Mouse (Mus musculus) limb, embryonic 11.5 days (tissue): ENCODE data around the gene Mcm9. TPM values are rescaled to one million over a fixed set of nuclear protein-coding genes. Genes with fewer than 3 reads are reported as not detected.
"Not testable (repeated sequence)": the region's sequence is repeated elsewhere in the genome, so short reads cannot be mapped to it uniquely, and the experiment has no call there.

Source experiments
- ATAC-seq: fragments of 200-750 bp; cut with Nextera tagmentation; 2 replicates; pipeline ENCODE4 v1.8.0; 2017; ENCODE audit warnings: low read depth; ENCODE audit not compliant: insufficient number of reproducible peaks, low FRiP score, low TSS enrichment
- DNase-seq: peaks from one replicate; pipeline ENCODE4 v3.0.0-alpha.2; 2015; ENCODE audit warnings: low spot score
- H3K27ac ChIP-seq: fragments of 300-500 bp; sonication (generic); replicated peaks from 2 replicates; pipeline ENCODE4 v1.5.1; 2014; ENCODE audit warnings: low read depth, mild to moderate bottlenecking, low read length
- H3K27me3 ChIP-seq: fragments of 300-500 bp; sonication (generic); 2 replicates; pipeline ENCODE4 v1.6.1; 2014; ENCODE audit warnings: mild to moderate bottlenecking, low read length, mixed read lengths; ENCODE audit not compliant: control insufficient read depth, insufficient read depth
- H3K36me3 ChIP-seq: fragments of 300-500 bp; sonication (generic); 2 replicates; pipeline ENCODE4 v1.6.1; 2014; ENCODE audit warnings: mild to moderate bottlenecking, low read length, moderate library complexity, mixed read lengths; ENCODE audit not compliant: control insufficient read depth, insufficient read depth
- H3K4me1 ChIP-seq: fragments of 300-500 bp; sonication (generic); 2 replicates; pipeline ENCODE4 v1.6.1; 2014; ENCODE audit warnings: low read length, mixed read lengths; ENCODE audit not compliant: control insufficient read depth, insufficient read depth
- H3K4me2 ChIP-seq: fragments of 300-500 bp; sonication (generic); 2 replicates; pipeline ENCODE4 v1.6.1; 2014; ENCODE audit warnings: low read depth, mild to moderate bottlenecking, moderate library complexity; ENCODE audit not compliant: severe bottlenecking
- H3K4me3 ChIP-seq: fragments of 300-500 bp; sonication (generic); 2 replicates; pipeline ENCODE4 v1.5.1; 2014; ENCODE audit warnings: low read depth, low read length
- H3K9ac ChIP-seq: fragments of 300-500 bp; sonication (generic); 2 replicates; pipeline ENCODE4 v1.6.1; 2014; ENCODE audit warnings: mild to moderate bottlenecking, low read length
- H3K9me3 ChIP-seq: fragments of 300-500 bp; sonication (generic); 2 replicates; pipeline ENCODE4 v1.6.1; 2016; ENCODE audit warnings: low read length; ENCODE audit not compliant: control insufficient read depth
- WGBS: fragments of 180-500 bp; shearing (Covaris S2); extraction: QIAGEN DNeasy Blood & Tissue Kit; methylation state at CpG from one replicate; pipeline ENCODE4 v1.1.7; 2014; 5-methylcytosine and 5-hydroxymethylcytosine counted together
- polyA plus RNA-seq: library from polyadenylated mRNA; unstranded; fragments of >200 nt; fragmentation: Nextera tagmentation; extraction: Ambion mirVana; gene quantifications from 2 replicates; pipeline ENCODE4 v1.2.1, GENCODE M21; 2014

The Mcm9 gene
- polyA plus RNA-seq = 16.0 and 17.1 TPM in 2 replicates

- H3K4me3 ChIP-seq = peak within 1 kb of the TSS; percentile 68
- H3K27me3 ChIP-seq, H3K4me1 ChIP-seq, DNase-seq, H3K9me3 ChIP-seq, H3K36me3 ChIP-seq, ATAC-seq: not testable (repeated sequence)
- H3K9ac ChIP-seq = peak within 1 kb of the TSS; percentile 79
- peak within 1 kb of the TSS; percentile 41; the same call in 1 of the 2 replicates for H3K4me2 ChIP-seq
- WGBS = 51% methylated on average over 10 of the region's 10 CpGs
- H3K27ac ChIP-seq = peak within 1 kb of the TSS; percentile 95
Observed at GRCm38 (mm10) chr10:53630339-53630738, at the start of gene Mcm9. TSS of gene Mcm9 (minus strand) at chr10:53630439.

- DNase-seq = no peak
- Histone ChIP-seq H3K27ac (no peak overlapping the region), H3K9ac (no peak overlapping the region), H3K27me3 (no peaks in the 10 kb centered on the region), H3K4me2 (no peak overlapping the region), H3K9me3 (no peaks in the 10 kb centered on the region), H3K36me3 (no peaks in the 10 kb centered on the region), H3K4me1 (no peaks in the 10 kb centered on the region), H3K4me3 (no peak overlapping the region)
- WGBS = 85% methylated on average over 4 of the region's 4 CpGs
- no peak for ATAC-seq
Observed at GRCm38 (mm10) chr10:53661788-53662187, 31.5 kb upstream of the Mcm9 start.

DNA sequence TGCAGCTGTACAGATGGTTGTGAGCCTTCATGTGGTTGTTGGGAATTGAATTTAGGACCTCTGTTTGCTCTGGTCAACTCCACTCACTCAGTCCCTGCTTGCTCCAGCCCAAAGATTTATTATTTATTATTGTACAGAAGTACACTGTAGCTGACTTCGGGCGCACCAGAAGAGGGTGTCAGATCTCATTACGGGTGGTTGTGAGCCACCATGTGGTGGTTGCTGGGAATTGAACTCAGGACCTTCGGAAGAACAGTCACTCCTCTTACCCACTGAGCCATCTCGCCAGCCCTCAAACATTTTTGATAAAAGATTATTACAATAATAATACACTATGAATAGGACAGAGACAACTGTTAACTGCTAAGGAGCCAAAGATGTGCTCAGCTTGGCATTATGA, 24.0 kb upstream of the Mcm9 start:
- ATAC-seq, H3K27ac ChIP-seq, H3K4me1 ChIP-seq, DNase-seq, H3K4me2 ChIP-seq, H3K36me3 ChIP-seq, H3K4me3 ChIP-seq, H3K9me3 ChIP-seq, H3K9ac ChIP-seq, H3K27me3 ChIP-seq: not testable (repeated sequence)
- WGBS = 74% methylated on average over 5 of the region's 5 CpGs

DNA sequence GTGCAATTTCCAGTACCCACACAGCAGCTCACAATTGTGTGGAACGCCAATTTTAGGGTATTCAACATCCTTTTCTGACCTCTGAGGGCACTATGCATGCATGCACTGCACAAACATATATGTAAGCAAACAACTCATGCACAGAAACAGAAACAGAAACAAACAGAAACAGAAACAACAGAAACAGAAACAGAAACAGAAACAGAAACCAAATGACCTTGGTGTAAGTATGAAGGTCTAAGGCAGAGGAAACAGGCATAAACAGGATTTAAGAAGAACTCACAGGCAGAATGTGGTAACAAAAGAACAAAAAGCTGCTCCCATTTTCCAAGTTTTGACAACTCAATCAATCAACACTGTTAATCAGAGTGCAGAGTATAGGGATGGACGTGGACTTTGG, 20.4 kb upstream of the Mcm9 start:
- Histone ChIP-seq H3K27ac (no peak overlapping the region), H3K36me3 (no peaks in the 10 kb centered on the region), H3K9me3 (no peaks in the 10 kb centered on the region), H3K27me3 (no peaks in the 10 kb centered on the region), H3K4me1 (no peaks in the 10 kb centered on the region), H3K4me3 (no peak overlapping the region), H3K4me2 (no peak overlapping the region), H3K9ac (no peak overlapping the region)
- ATAC-seq = no peak
- DNase-seq = no peak
- 79% methylated on average over 2 of the region's 2 CpGs for WGBS

DNA sequence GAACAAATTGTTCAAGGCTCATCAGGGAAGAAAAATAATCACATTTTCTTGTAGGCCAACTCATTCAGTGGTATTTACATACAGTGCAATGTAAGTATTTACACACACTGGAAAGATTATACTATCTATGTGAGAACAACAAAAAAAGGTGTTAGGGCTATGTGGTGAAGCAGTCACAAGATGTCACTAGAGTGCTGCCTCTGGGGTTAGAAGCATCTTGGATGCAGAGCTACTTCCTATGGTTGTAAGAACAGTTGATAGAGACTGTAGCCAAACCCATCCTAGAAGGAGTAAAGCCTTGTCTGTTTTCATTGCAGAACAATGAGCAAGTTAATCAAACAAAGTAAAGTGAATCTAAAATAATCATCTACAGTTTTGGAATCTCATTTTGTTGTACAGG, 11.3 kb upstream of the Mcm9 start:
- peak; percentile 33 for DNase-seq
- Histone ChIP-seq H3K9me3 (no peaks in the 10 kb centered on the region), H3K4me3 (no peak overlapping the region), H3K4me2 (no peak overlapping the region), H3K27ac (no peak overlapping the region), H3K4me1 (no peaks in the 10 kb centered on the region), H3K9ac (no peak overlapping the region), H3K36me3 (no peaks in the 10 kb centered on the region), H3K27me3 (no peaks in the 10 kb centered on the region)
- no peak for ATAC-seq

GRCm38 (mm10) chr10:53635246-53635971, 5.2 kb upstream of the Mcm9 start:
- ATAC-seq = no peak
- Histone ChIP-seq H3K27ac (no peak overlapping the region), H3K27me3 (no peaks in the 10 kb centered on the region), H3K4me3 (no peak overlapping the region), H3K9me3 (no peaks in the 10 kb centered on the region), H3K4me1 (no peaks in the 10 kb centered on the region), H3K36me3 (no peaks in the 10 kb centered on the region), H3K9ac (no peak overlapping the region), H3K4me2 (no peak overlapping the region)
- 84% methylated on average over 13 of the region's 13 CpGs for WGBS
- DNase-seq = no peak

- no peaks in the 10 kb centered on the region for H3K27me3 ChIP-seq
- no peak for DNase-seq
- no peak overlapping the region for H3K27ac ChIP-seq
- WGBS = 87% methylated on average over 10 of the region's 10 CpGs
- H3K4me1 ChIP-seq = no peaks in the 10 kb centered on the region
- ATAC-seq = no peak
- H3K9me3 ChIP-seq = no peaks in the 10 kb centered on the region
- H3K4me2 ChIP-seq = no peak overlapping the region
- H3K9ac ChIP-seq = no peak overlapping the region
- no peak overlapping the region for H3K4me3 ChIP-seq
- H3K36me3 ChIP-seq = no peaks in the 10 kb centered on the region
Observed at GRCm38 (mm10) chr10:53634160-53634559, 3.9 kb upstream of the Mcm9 start.

- Histone ChIP-seq H3K4me1 (0 out of 2 replicates have a peak, but pooled peaks cover 2% of the 10 kb centered on the region), H3K27me3 (no peaks in the 10 kb centered on the region), H3K4me3 (peak overlapping the region; percentile 68), H3K9ac (peak overlapping the region; percentile 79), H3K4me2 (peak overlapping the region; percentile 41; the same call in 1 of the 2 replicates), H3K36me3 (no peaks in the 10 kb centered on the region), H3K9me3 (no peaks in the 10 kb centered on the region), H3K27ac (peak overlapping the region; percentile 95)
- peak; percentile 97 for ATAC-seq
- peak; percentile 99 for DNase-seq
- WGBS = under 1% methylated on average over 35 of the region's 35 CpGs
Observed at GRCm38 (mm10) chr10:53629918-53630250, 355 bp downstream of the Mcm9 start.
